Mouse (Mus musculus) heart, adult 2 months (tissue): ENCODE data around the gene Gpr158. TPM values are rescaled to one million over a fixed set of nuclear protein-coding genes. Genes with fewer than 3 reads are reported as not detected.

Experiments used
- DNase-seq, 2 experiments: peaks; one replicate each; pipeline ENCODE4 v3.0.0; 2021
- H3K27ac ChIP-seq: fragments of 200-600 bp; 2 replicates; pipeline ENCODE4 v1.8.1; 2022
- H3K27me3 ChIP-seq: fragments of 200-500 bp; 2 replicates; pipeline ENCODE4 v1.6.1; 2012; ENCODE audit warnings: mild to moderate bottlenecking, low read length, inconsistent platforms, mixed read lengths; ENCODE audit not compliant: control insufficient read depth, insufficient read depth
- H3K36me3 ChIP-seq: fragments of 200-500 bp; 2 replicates; pipeline ENCODE4 v1.6.1; 2012; ENCODE audit warnings: low read length, inconsistent platforms; ENCODE audit not compliant: control insufficient read depth, insufficient read depth
- H3K4me1 ChIP-seq: fragments of 200-500 bp; 2 replicates; pipeline ENCODE4 v1.6.1; 2011; ENCODE audit warnings: low read length; ENCODE audit not compliant: control insufficient read depth, insufficient read depth
- H3K4me3 ChIP-seq: fragments of 200-600 bp; 2 replicates; pipeline ENCODE4 v1.8.1; 2022
- H3K79me2 ChIP-seq: fragments of 200-500 bp; replicated peaks from 2 replicates; pipeline ENCODE4 v1.6.1; 2012; ENCODE audit warnings: mild to moderate bottlenecking, inconsistent platforms, low read length, moderate library complexity, mixed read lengths; ENCODE audit not compliant: control insufficient read depth, insufficient read depth
- H3K9ac ChIP-seq: fragments of 200-500 bp; 2 replicates; pipeline ENCODE4 v1.6.1; 2012; ENCODE audit warnings: low read depth, mild to moderate bottlenecking, control low read depth, inconsistent platforms, low read length, mixed read lengths
- CTCF ChIP-seq: fragments of 200-600 bp; IDR thresholded peaks from 2 replicates; pipeline ENCODE4 v1.8.1; 2022; ENCODE audit warnings: antibody characterized with exemption, mild to moderate bottlenecking, moderate library complexity
- EP300 ChIP-seq: fragments of 200-500 bp; IDR thresholded peaks from 2 replicates; pipeline ENCODE4 v1.6.1; 2011; ENCODE audit warnings: low read depth, low read length, control low read depth; ENCODE audit not compliant: insufficient read depth
- POLR2A ChIP-seq: fragments of 200-500 bp; IDR thresholded peaks from 2 replicates; pipeline ENCODE4 v1.6.1; 2011; ENCODE audit warnings: mild to moderate bottlenecking, low read depth, low read length, control low read depth; ENCODE audit not compliant: insufficient read depth
- WGBS: fragments of 180-500 bp; shearing (Covaris S2); methylation state at CpG from one replicate; pipeline ENCODE4 v1.1.7; 2018; 5-methylcytosine and 5-hydroxymethylcytosine counted together
- intact Hi-C: fragments of 180-260 bp; cut with DNase I; formaldehyde crosslinking; loops from one replicate; pipeline ENCODE4 v1.15.1; 2025
- long read RNA-seq: library from polyadenylated mRNA; stranded (forward); transcript quantifications from one replicate; pipeline ENCODE4 v2.0.0, GENCODE M21; 2021
- polyA plus RNA-seq: library from polyadenylated mRNA; depleted of rRNA; stranded (reverse); fragments of >200 nt; gene quantifications from 2 replicates; pipeline ENCODE4 v1.2.3, GENCODE M21; 2012; rRNA removed
- total RNA-seq, 2 experiments: library from RNA; stranded (reverse); gene quantifications; 2 replicates each; pipeline ENCODE4 v1.2.3; 2021

Gene Gpr158
- total RNA-seq, result under 1 TPM in 1 of 2 experiments, not detected in 1; 0.07 TPM
- 0.18 and 0.26 TPM in 2 replicates for polyA plus RNA-seq
- long read RNA-seq, result 0 reads

DNA sequence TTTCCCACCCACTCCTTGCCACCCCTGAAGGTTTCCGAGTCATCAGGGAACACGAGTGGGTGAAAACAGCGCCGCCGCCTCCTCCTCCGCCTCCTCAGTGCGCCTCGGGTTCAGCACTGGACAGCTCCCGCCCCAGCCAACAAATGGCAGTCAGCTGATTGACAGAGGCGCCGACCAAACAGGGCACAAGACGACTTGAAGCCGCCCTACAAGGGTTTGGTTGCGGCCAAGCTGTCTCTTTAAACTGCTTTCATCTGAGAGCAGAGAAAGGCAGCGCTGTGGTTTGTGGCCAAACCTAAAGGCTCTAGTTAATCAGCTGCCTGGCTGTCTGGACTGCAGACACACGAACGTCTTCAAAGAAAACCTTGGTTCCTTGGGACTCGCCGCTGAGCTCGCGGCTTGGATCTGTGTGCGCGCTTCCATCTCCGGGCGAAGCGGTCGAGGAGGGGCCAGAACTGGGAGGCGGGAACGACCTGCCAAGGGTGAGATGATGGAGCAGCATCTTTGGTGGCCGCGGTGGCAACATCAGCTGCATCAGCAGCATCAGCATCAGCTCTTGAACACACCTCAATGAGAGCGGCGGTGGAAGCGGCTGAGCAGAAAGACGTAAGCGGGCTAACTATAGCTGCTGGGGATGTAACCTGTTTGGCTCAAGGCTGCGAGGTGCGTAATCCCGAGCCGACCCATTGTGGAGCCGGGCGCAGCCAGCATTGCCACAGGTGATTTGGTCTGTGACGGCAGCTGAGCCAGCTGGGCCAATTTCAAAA lies at the start of gene Gpr158:
Gene Gpr158, plus strand, starts transcription at position 198 of the 767 bp plus-strand sequence.
- TF ChIP-seq EP300 (no peak), POLR2A (no peak), CTCF (no peak)
- Histone ChIP-seq H3K9ac (no peak within 1 kb of the TSS), H3K36me3 (no peaks in the 10 kb centered on the region), H3K27ac (no peak within 1 kb of the TSS), H3K4me1 (no peaks in the 10 kb centered on the region), H3K27me3 (peaks cover 2% of the 10 kb centered on the region; the same call in 1 of the 2 replicates), H3K79me2 (no peaks in the 10 kb centered on the region), H3K4me3 (no peak within 1 kb of the TSS)
- intact Hi-C loops, result no loop called here
- peak; percentile 44 to 64 for DNase-seq
- WGBS, result 5% methylated on average over 43 of the region's 43 CpGs

DNA sequence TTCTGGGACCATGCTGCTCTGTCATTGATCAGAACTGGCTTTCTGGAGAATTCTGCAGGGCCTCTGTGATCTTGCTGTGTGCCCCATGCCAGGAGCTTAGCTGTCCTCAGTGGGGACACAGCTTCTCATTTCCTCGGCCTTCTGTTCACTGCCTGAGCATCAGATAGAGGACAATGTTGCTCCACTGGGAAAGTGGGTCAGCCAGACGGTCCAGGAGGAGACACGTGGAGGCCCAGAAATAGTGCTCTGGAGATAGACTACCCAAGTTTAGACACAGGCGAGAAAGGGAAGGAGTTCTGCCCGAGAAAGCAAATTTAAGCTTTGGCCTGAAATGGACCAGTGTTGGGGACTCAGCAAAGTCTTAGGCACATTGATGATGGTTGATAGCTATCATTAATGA lies 23.5 kb upstream of the Gpr158 start:
- 58% methylated on average over 5 of the region's 5 CpGs for WGBS
- no peaks in the 10 kb centered on the region for H3K36me3 ChIP-seq
- no peak overlapping the region for H3K4me3 ChIP-seq

DNA sequence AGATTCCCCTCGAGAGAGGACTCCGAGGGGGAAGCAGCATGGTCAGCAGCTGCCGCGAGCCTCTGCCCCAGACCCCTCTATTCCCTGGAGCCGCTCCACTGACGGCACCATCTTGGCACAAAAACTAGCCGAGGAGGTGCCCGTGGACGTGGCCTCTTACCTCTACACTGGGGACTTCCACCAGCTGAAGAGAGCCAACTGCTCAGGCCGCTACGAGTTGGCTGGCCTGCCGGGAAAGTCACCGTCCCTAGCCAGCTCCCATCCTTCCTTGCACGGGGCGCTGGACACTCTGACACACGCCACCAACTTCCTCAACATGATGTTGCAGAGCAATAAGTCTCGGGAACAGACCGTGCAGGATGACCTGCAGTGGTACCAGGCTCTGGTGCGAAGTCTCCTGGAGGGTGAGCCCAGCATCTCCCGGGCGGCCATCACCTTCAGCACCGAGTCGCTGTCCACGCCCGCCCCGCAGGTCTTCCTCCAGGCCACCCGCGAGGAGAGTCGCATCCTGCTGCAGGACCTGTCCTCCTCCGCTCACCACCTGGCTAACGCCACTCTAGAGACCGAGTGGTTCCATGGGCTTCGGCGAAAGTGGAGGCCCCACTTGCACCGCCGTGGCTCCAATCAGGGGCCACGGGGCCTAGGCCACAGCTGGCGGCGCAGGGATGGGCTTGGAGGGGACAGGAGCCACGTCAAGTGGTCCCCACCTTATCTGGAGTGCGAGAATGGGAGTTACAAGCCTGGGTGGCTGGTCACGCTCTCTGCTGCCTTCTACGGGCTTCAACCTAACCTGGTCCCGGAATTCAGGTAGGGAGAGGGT lies 1.2 kb downstream of the Gpr158 start:
- Histone ChIP-seq H3K27ac (no peak overlapping the region), H3K4me3 (no peak overlapping the region), H3K27me3 (peaks cover 2% of the 10 kb centered on the region; the same call in 1 of the 2 replicates), H3K79me2 (no peaks in the 10 kb centered on the region), H3K4me1 (no peaks in the 10 kb centered on the region), H3K9ac (no peak overlapping the region), H3K36me3 (no peaks in the 10 kb centered on the region)
- no peak for DNase-seq
- TF ChIP-seq EP300 (no peak), CTCF (no peak), POLR2A (no peak)
- intact Hi-C loops, result no loop called here
- 14% methylated on average over 44 of the region's 44 CpGs for WGBS

More for the DNA sequence above, 23.5 kb upstream of the Gpr158 start:
- H3K9ac ChIP-seq, result no peak overlapping the region
- TF ChIP-seq POLR2A (no peak), EP300 (no peak), CTCF (no peak)
- DNase-seq, result peak in 1 of 2 experiments; percentile 41
- H3K27me3 ChIP-seq, result no peaks in the 10 kb centered on the region; the same call in 1 of the 2 replicates
- no peak overlapping the region for H3K27ac ChIP-seq
- no peaks in the 10 kb centered on the region for H3K79me2 ChIP-seq
- no peaks in the 10 kb centered on the region; the same call in 1 of the 2 replicates for H3K4me1 ChIP-seq
- intact Hi-C loops, result no loop called here

DNA sequence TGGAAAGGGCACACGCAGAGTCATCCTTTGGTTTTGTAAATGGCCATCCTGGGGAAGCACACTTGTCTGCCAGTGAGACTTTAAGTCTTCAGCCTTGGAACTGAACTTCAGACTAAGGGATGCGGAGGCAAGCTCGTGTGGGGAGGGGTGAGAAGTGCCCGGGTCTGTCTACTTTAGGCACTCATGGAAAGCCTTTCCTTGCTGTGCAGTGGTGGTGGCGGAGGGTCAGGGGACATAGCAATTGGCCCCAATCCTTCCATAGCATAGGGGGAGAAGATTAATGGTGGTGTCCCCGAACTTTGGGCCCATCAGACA lies 1.8 kb downstream of the Gpr158 start:
- 47% methylated on average over 6 of the region's 6 CpGs for WGBS
- Histone ChIP-seq H3K79me2 (no peaks in the 10 kb centered on the region), H3K27ac (no peak overlapping the region), H3K27me3 (peaks cover 2% of the 10 kb centered on the region; the same call in 1 of the 2 replicates), H3K4me1 (no peaks in the 10 kb centered on the region), H3K36me3 (no peaks in the 10 kb centered on the region), H3K4me3 (no peak overlapping the region), H3K9ac (no peak overlapping the region)
- no peak for DNase-seq
- TF ChIP-seq CTCF (no peak), POLR2A (no peak), EP300 (no peak)
- intact Hi-C loops, result no loop called here

DNA sequence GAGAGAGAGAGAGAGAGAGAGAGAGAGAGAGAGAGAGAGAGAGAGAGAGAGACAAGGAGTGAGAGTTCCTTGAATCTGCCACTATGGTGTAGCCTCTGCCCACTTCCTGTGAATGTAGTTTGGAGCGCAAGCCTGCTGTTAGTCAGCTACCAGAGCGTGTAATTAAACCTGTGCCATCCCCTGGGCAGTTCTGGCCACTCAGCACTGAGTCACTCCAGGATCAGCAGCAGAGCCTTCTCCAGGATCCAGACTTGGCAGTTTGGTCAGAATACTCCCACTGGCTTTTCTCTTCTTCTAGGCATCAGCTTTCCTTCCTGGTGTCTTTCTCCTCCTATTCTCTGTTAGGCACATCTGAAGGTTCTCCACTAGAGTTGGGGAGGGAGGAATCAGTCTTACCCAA lies 2.2 kb downstream of the Gpr158 start:
- 63% methylated on average over 2 of the region's 2 CpGs for WGBS
- Histone ChIP-seq H3K79me2 (no peaks in the 10 kb centered on the region), H3K4me1 (no peaks in the 10 kb centered on the region), H3K9ac (no peak overlapping the region), H3K36me3 (no peaks in the 10 kb centered on the region), H3K27me3 (peaks cover 2% of the 10 kb centered on the region; the same call in 1 of the 2 replicates), H3K4me3 (no peak overlapping the region), H3K27ac (no peak overlapping the region)
- TF ChIP-seq CTCF (no peak), EP300 (no peak), POLR2A (no peak)
- no peak for DNase-seq
- intact Hi-C loops, result no loop called here
